Mouse (Mus musculus) ovary, postnatal 10 days (tissue): ENCODE measurements around the gene Notum.

ENCODE experiments used
- DNase-seq: peaks from one replicate; pipeline ENCODE4 v3.0.0; 2022; ENCODE audit warnings: low spot score

Gene Notum

GRCm38 (mm10) chr11:120617519-120618112, 43.4 kb downstream of the Notum start, which contains the start of gene Pcyt2:
Gene Pcyt2 (minus strand): TSS chr11:120617936.
- peak; percentile 53 for DNase-seq

DNA sequence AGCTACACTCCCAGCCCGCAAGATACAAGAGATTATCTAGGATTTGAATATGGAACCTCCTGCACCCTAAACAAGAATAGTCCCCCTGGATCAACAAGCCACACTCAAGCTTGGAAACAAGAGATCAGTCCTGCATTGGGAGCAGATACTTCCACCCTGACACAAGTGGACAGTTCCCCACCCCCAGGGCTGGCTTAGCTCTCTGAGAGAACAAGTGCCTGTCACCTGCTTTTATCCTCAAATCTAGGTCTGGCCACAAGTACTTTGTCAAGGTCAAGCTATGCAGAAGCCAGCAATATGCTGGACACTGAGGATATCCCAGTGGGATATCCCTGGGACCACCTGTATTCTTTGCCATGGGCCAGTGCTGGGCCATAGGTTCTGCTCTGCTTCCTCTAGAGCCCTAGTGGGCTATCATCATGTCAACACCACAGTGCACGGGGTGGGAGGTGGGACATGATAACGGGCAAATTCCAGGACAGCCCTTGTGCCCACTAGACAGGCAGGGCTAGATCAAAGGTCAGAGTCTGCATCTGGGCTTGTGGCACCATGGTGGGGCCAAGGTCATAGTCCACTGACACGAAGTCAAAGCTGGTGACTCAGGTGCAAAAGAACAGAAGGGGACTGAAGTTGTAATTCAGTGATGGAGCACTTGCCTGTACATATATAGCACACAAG, 44.2 kb downstream of the Notum start:
- no peak for DNase-seq

DNA sequence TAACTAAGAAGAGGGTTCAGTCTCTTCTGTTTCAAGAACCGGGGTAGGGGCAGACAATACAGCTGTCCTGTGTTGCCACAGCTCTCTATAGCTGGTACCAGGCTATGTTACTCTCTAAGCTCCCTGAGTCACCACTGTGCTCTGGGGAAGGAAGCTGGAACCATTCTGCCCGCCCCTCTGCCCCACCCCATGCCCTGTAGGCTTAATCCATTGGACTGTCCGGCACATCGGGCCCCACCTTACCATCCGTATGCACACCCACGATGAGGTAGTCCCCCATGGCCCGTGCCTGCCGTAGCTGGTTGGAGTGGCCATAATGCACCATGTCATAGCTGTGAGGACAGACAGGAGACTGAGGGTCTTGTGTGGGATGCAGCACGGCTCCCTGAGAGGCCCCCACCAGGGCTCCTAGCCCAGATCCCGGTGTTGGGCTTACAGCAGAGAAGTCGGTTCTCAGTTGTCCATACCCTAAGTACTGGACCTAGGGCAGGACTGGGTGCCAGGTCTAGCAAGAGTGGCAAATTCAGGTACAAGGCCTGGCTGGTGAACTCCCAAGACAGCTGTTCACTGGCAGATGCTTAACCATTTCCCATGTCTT, 45.3 kb downstream of the Notum start:
- no peak for DNase-seq

DNA sequence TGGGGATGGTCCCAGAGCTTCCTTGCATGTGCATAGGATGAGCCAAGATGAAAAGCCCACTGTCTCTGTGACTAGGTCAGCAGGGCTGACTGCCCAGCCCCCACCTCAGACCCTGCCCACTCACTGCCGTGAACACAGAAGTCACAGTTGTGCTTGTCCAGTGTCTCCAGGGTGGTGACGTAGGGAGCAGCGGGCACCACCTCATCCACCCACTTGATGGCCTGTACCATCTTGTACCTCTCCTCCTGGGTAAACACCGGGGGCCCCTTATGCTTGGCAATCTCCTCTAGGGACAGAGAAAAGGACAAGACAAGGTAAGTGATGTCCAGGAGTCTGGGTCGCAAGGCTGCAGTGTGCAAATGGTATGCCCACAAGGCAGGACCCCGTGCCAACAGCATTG, 45.8 kb downstream of the Notum start:
- no peak for DNase-seq

- no peak for DNase-seq
Observed at GRCm38 (mm10) chr11:120613976-120614375, 47.0 kb downstream of the Notum start.

GRCm38 (mm10) chr11:120613481-120613972, 47.4 kb downstream of the Notum start:
- no peak for DNase-seq

DNA sequence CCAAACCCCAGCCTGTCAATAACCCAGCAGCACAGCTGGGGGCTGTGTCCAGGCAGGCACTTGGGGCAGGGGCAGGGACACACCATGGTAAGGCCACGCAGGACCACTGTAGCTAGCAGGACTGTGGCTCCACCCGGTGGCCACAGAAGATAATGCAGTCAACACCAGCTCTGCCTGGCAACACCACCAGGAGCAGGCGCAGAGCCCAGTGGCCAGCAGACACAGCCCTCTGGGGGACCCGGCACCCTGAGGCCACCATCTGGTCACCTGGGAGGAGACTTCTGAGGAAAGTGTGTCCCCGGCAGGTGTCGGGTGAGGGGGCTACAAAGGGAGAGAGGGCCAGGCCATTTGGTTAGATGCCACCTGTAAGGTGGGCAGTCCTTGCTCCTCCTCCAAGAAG, 48.2 kb downstream of the Notum start:
- no peak for DNase-seq

DNA sequence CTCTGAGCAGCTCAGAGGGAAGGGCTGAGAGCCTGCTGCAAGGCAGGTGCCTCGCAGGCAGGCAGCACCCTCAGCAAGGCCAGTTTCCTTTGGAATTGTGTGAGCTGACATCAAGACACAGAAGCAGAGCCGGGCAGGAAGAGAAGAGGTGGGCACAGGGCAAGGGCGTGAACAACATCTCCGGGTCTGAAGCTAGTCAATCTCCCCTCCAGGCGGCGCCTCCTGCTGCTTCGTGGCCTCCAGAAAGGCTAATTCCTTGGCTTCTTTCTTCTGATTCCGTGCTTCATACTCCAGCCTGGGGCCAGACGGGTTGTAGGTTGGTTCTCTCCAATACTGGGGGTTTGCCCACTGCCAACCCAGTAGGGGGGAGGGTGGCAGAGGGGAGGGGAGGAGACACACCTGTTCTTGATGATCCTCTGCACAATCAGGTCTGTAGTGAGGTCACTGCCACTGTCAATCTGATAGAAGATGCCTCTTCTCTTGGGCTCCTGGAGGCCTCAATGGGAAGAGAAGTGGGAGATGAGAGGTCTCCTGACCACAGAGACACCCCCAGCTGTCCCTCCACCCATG, 50.4 kb downstream of the Notum start:
- DNase-seq = no peak

DNA sequence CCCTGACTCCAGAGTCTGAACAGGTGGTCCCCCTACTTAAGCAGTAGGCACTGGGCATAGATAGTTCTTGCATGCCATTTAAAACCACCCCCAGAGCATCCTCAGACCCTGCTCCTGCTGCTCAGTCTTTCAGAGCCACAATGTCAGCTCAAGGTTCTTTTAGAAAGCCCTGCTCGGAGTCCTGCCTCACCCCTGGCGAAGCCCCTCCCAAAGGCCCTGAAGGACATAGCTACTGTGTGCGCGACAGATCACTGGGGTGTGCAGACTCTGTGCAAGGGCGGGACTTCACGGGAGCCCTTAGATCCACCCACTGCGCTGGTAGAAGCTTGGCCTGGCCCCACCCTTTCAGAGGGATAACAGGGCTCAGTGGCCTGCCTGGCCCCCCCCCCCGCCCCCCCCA, 51.7 kb downstream of the Notum start:
- no peak for DNase-seq

- DNase-seq = no peak
Observed at GRCm38 (mm10) chr11:120608241-120609034, 52.5 kb downstream of the Notum start, which contains the start of gene Npb. Gene Npb (plus strand): TSS chr11:120608477.

DNA sequence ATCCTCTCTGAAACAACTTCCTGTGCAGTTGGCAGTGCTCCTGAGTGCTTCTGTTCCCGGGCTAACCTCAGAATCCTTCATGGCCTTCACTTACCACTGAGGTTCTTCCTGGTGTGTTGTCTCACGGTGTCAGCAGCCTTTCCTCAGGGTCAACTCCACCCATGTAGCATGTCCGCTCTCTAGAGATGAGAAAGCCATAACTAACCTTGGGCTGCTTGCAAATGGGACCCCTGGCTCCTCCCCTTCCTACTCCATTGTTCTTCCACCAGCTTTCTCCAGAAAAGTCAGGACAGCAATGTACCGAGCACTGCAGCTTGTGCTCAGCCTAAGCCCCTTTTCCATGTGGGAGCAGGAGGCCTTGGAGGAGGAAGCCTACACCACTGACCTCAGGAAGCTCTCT, 54.2 kb downstream of the Notum start:
- DNase-seq = no peak

DNA sequence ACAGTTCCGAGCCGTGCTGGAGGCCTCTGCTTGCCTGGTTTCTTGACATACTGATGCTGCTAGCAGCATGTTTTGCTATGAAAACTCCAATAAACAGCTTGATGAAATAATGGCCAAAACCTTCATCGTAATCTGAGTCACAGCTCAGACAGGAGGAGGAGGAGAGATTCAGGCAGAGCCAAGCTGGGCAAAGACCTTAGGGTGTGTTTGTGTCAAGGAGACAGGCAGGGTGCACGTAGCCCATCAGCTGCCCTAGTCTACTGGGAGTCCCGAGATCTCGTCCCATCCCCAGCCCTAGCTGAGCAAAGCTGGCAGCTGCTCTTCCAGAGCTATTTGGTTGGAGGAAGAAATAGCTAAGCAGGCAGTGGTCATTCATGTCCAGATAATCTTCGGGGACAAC, 55.3 kb downstream of the Notum start:
- DNase-seq = no peak
